Mouse (Mus musculus) urinary bladder, postnatal 36 days (tissue): ENCODE measurements at regions not wholly inside any gene's neighbourhood (a gene's known extent, or its start where the extent isn't known, plus 50 kb on each side); places are given as distances from the start of the nearest gene placed in this dataset.
"Not testable (repeated sequence)": the region's sequence is repeated elsewhere in the genome, so short reads cannot be mapped to it uniquely, and the experiment has no call there.

ENCODE experiments used
- DNase-seq, 2 experiments: peaks; one replicate each; pipeline ENCODE4 v3.0.0; 2022; ENCODE audit warnings: low spot score in 2 of 2, mixed read lengths in 1 of 2

GRCm38 (mm10) chr2:133738839-133739430 lies 187.0 kb downstream of the Bmp2 start:
- DNase-seq = no peak

- no peak for DNase-seq
Measured at GRCm38 (mm10) chr2:133748493-133748892, 196.5 kb downstream of the Bmp2 start.

- no peak for DNase-seq
Measured at GRCm38 (mm10) chr2:133749846-133750637, 198.1 kb downstream of the Bmp2 start.

- no peak for DNase-seq
Measured at GRCm38 (mm10) chr2:133754088-133754487, 202.1 kb downstream of the Bmp2 start.

- DNase-seq = peak in 1 of 2 experiments; percentile 50
Measured at GRCm38 (mm10) chr2:133761496-133761895, 209.5 kb downstream of the Bmp2 start.

- no peak for DNase-seq
Measured at GRCm38 (mm10) chr2:133768546-133768945, 216.6 kb downstream of the Bmp2 start.

GRCm38 (mm10) chr2:133783588-133784342 lies 231.8 kb downstream of the Bmp2 start:
- no peak for DNase-seq

- DNase-seq = no peak
Measured at GRCm38 (mm10) chr2:133791031-133791430, 239.1 kb downstream of the Bmp2 start.

GRCm38 (mm10) chr2:133793293-133793692 lies 241.3 kb downstream of the Bmp2 start:
- DNase-seq = no peak

GRCm38 (mm10) chr2:133802666-133803065 lies 250.7 kb downstream of the Bmp2 start:
- no peak for DNase-seq

GRCm38 (mm10) chr2:133821418-133821817 lies 269.5 kb downstream of the Bmp2 start:
- no peak for DNase-seq

GRCm38 (mm10) chr2:133829406-133829805 lies 277.4 kb downstream of the Bmp2 start:
- DNase-seq = no peak

- no peak for DNase-seq
Measured at GRCm38 (mm10) chr2:133850485-133850884, 298.5 kb downstream of the Bmp2 start.

GRCm38 (mm10) chr2:133874982-133875381 lies 323.0 kb downstream of the Bmp2 start:
- not testable (repeated sequence) for DNase-seq

GRCm38 (mm10) chr2:133883682-133884081 lies 331.7 kb downstream of the Bmp2 start:
- no peak for DNase-seq

GRCm38 (mm10) chr2:133906269-133906668 lies 354.3 kb downstream of the Bmp2 start:
- no peak for DNase-seq
